Mouse (Mus musculus): ENCODE measurements around the gene Chd1. TPM values are rescaled to one million over a fixed set of nuclear protein-coding genes. Genes with fewer than 3 reads are reported as not detected.

Chd1 gene
- total RNA-seq (2017), result 104 and 114 TPM in 2 replicates

DNA sequence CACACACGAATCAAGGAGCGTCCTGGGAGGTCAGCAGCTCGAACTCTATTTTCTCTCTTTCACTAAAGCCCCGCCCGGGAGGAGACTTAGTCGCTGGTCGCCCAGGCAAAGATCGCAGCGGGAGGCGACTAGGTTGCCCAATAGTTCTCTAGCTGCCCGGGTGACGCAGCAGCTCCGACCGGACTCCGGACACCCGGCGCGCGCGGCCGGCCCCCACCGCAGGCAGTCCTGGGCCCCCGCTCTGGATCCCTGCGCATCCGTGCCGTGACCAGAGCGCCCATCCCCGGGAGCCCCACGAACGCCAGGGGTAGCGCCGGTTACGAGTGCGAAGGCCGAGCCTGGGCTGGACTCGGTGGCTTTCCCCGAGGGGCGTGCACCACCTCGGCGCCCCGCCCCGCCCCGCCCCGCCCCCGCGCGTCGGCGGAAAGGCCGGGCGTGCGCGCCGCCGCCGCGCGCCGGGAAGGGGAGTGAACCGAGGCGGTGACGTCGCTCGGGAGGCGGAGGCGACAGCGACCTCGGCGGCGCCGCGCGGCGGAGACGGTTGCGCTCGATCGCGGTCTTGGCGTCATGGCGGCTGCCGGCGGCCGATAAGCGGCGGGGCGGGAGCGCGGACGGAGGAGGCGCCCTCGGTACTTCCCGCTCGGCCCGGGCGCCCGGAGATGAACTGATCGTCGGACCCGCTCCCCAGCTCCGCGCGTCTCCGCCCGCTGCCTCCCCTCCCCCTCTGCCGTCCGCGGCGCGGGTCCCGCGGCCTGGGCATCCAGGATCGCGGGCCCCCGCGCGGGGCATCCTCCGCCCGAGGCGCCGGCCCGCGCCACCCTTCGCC lies at the start of gene Chd1:
Gene Chd1, plus strand, starts transcription at position 493 of the 826 bp plus-strand sequence.
- ATAC-seq (ENCODE audit: extremely low read depth, insufficient number of reproducible peaks, low FRiP score, poor library complexity, severe bottlenecking), result peak; percentile 72

- peak; percentile 9; the same call in 1 of the 2 replicates for ATAC-seq (ENCODE audit: extremely low read depth, insufficient number of reproducible peaks, low FRiP score, poor library complexity, severe bottlenecking)
These were observed 47.7 kb upstream of the Chd1 start for GRCm38 (mm10) chr17:15656881-15657607.

DNA sequence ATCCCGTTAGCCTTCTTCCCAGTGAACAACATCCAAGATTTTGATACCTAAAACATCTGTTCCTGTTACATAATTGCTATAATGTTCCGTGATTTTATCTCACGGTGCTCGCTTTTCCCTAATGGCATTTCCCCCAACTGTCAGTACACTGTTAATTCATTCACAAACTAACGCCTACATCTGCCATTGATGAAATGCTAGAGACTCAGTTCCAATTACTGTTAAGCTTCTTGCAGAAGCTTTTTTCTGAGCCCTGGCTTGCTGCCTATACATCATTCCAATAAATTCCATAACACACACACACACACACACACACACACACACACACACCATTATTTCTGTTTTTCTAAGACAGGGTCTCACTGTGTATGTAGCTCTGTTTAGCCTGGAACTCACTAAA lies 31.9 kb upstream of the Chd1 start:
- no peak for ATAC-seq (ENCODE audit: extremely low read depth, insufficient number of reproducible peaks, low FRiP score, poor library complexity, severe bottlenecking)

- no peak for ATAC-seq (ENCODE audit: extremely low read depth, insufficient number of reproducible peaks, low FRiP score, poor library complexity, severe bottlenecking)
These were observed 26.7 kb upstream of the Chd1 start for GRCm38 (mm10) chr17:15677970-15678645.

DNA sequence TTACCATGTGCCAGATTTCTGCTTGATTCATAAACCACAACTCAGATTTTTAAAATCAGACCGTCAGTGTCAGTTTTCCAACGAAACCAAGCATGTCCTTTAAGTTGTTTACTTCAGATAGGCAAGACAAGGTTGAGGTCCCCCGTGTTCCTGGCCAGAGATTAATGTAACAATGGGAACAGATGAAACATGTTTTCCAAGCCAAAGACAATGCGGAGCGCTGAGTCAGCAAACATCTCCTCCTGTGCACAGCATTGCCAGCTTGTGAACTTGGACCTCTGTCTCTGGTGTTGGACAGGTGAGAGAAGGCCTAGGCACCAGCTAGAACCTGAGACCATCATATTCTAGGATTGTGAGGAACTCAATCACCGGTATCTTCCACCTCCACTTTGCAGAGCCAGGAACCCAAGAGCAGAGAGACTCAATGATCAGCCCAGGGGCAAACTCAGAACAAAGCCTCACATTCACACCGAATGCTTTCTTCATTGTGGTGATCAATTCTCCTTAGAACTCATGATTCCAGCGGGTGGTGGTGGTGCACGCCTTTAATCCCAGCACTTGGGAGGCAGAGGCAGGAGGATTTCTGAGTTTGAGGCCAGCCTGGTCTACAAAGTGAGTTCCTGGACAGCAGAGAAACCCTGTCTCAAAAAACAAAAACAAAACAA lies 24.7 kb upstream of the Chd1 start:
- no peak for ATAC-seq (ENCODE audit: extremely low read depth, insufficient number of reproducible peaks, low FRiP score, poor library complexity, severe bottlenecking)

DNA sequence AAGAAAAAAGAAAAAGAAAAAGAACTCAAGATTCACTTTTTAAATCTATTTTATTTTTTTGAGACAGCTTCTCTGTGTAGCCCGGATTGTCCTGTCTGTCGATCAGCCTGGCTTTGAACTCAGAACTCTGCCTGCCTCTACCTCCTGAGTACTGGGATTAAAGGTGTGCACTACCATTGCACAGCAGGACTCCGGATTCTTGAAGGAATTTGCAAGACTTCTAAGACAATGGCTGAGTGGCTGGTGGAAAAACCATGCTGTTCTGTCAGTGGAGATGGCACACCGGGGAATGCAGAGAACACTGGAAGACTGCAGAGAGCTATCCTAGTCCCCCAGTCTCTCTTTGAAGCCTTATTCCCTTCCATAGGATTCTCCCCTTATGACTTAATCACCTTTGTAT lies 24.1 kb upstream of the Chd1 start:
- ATAC-seq (ENCODE audit: extremely low read depth, insufficient number of reproducible peaks, low FRiP score, poor library complexity, severe bottlenecking), result no peak

GRCm38 (mm10) chr17:15686396-15686795 lies 18.4 kb upstream of the Chd1 start:
- ATAC-seq (ENCODE audit: extremely low read depth, insufficient number of reproducible peaks, low FRiP score, poor library complexity, severe bottlenecking), result no peak

- ATAC-seq (ENCODE audit: extremely low read depth, insufficient number of reproducible peaks, low FRiP score, poor library complexity, severe bottlenecking), result no peak
These were observed 14.5 kb upstream of the Chd1 start for GRCm38 (mm10) chr17:15690304-15690703.

DNA sequence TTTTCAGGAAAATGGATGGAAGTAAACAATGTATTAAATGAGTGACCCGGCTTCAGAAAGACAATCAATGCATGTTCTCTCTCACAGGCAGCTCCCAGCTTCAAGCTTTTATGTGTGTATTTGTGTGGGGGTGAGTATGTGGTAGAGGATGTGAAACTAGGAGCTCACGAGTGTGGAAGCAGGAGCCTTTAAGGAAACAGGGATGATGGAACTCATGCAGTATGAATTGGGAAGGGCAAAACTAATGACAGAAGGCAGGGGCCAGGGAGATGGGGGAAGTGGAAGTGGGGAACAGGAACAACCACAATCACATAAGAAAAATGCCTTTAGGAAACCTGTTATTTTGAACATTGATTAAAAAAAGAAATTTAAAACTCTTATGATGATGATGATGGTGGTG lies 9.2 kb upstream of the Chd1 start:
- no peak for ATAC-seq (ENCODE audit: extremely low read depth, insufficient number of reproducible peaks, low FRiP score, poor library complexity, severe bottlenecking)

- ATAC-seq (ENCODE audit: extremely low read depth, insufficient number of reproducible peaks, low FRiP score, poor library complexity, severe bottlenecking), result no peak
These were observed 5.8 kb upstream of the Chd1 start for GRCm38 (mm10) chr17:15698956-15699355.

- ATAC-seq (ENCODE audit: extremely low read depth, insufficient number of reproducible peaks, low FRiP score, poor library complexity, severe bottlenecking), result no peak
These were observed 3.3 kb upstream of the Chd1 start for GRCm38 (mm10) chr17:15701505-15701904.

DNA sequence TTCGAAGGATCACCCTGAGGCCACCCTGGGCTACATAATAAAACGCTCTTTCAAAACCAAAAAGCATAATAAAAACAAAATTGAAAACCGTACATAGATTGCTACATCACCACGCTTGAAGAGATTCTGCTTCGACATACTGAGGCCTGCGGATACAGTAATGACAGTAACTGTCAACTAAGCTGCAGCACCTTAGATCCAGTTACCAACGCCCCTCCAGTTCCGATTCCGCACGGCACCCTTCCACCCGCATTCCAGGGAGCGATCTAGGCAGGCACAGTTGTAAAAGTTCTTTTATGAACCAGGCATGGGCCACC lies 651 bp upstream of the Chd1 start:
- no peak for ATAC-seq (ENCODE audit: extremely low read depth, insufficient number of reproducible peaks, low FRiP score, poor library complexity, severe bottlenecking)

GRCm38 (mm10) chr17:15705303-15706284 lies 827 bp downstream of the Chd1 start:
- peak; percentile 61 for ATAC-seq (ENCODE audit: extremely low read depth, insufficient number of reproducible peaks, low FRiP score, poor library complexity, severe bottlenecking)

DNA sequence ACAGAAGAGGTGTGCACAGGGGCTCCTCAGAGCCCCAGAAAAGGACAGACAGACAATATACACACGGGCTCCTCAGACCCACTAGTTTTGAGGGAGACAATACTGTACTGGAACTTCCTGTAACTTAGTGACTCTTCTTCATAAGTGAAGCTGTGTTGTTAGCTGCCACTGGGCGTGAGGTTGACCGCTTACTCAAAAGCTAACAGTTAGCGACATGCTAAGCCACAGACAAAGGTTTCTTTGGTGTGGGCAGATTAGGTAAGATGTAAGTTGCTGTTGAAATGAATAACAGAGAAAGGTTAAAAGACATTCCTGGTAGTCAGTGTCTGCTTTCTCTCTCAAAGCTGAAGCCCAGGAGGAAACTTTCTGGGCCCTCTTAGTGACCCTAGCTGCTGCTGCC lies 9.7 kb downstream of the Chd1 start:
- ATAC-seq (ENCODE audit: extremely low read depth, insufficient number of reproducible peaks, low FRiP score, poor library complexity, severe bottlenecking), result peak; percentile 33; the same call in 1 of the 2 replicates

DNA sequence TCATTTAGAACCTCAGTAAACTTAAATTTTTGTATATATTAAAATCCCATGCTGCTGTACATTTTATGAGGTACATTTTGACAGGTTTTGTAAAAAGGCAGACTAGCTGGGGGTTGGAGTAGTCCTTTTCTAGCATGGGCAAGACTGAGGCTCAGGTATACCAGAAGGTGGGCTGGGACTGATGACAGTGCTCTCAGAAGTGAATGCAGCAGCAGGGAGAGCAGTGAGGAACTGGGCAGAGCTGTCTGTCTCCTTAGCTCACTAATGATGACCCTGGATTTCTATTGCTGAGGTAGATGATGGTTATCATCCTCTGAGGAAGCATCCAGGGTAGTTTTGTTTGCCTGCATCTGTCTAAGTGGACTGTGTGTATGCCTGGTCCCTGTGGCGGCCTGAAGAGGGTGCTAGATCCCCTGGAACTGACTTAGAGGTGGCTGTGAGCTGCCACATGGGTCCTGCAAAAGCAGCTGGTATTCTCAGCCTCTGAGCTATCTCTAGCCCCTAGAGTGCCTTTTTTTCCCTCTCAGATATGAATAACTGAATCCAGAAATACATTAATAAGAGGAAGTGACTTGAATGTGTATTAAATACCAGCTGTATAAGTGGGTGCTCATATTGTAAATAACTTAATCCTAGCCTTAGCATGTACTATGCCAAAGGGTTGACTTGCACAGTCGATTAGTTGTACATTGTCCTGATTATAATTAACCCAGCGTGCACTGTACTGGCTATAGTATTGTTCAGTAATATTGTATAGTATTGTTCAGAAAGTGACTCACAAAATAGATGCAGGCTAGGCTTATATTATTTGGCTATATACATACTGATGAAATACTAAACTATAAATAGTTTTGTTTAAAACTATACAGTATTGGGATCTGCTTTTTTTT lies 10.5 kb downstream of the Chd1 start:
- peak; percentile 88 for ATAC-seq (ENCODE audit: extremely low read depth, insufficient number of reproducible peaks, low FRiP score, poor library complexity, severe bottlenecking)

- ATAC-seq (ENCODE audit: extremely low read depth, insufficient number of reproducible peaks, low FRiP score, poor library complexity, severe bottlenecking), result no peak
These were observed 11.2 kb downstream of the Chd1 start for GRCm38 (mm10) chr17:15715940-15716339.

- ATAC-seq (ENCODE audit: extremely low read depth, insufficient number of reproducible peaks, low FRiP score, poor library complexity, severe bottlenecking), result no peak
These were observed 16.1 kb downstream of the Chd1 start for GRCm38 (mm10) chr17:15720841-15721240.

Measured in neutrophil, adult 5-6 weeks (primary cell).